Mouse (Mus musculus): ENCODE measurements around the gene Aox1. TPM values are rescaled to one million over a fixed set of nuclear protein-coding genes. Genes with fewer than 3 reads are reported as not detected.
"Not testable (repeated sequence)": the region's sequence is repeated elsewhere in the genome, so short reads cannot be mapped to it uniquely, and the experiment has no call there.

Gene Aox1
- polyA plus RNA-seq, 1 experiment from 2014 or later: 0.10 TPM

DNA sequence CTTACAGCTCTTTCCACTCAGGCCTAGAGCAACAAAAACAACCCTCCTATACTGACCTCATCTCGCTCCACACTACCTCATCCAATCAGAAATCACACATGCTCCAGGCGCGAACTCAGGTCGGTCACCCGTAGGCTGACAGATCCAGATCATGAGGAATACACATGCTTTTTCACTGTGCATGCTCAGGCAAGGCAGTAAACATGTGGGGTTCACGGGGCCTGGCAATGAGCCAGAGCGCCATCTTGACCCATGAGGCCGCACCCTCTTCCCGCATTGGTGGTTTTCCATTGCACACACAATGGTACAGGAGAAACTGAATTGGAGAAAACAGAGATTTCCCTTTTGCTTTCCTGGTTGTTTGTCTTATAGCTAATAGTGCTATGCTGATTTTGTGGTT is 7.6 kb downstream of the Aox1 start:
- H3K4me1 ChIP-seq; ATAC-seq (ENCODE audit: insufficient number of reproducible peaks, insufficient read depth, low FRiP score, low TSS enrichment, low read depth); H3K9ac ChIP-seq; H3K27me3 ChIP-seq; H3K4me2 ChIP-seq; H3K36me3 ChIP-seq; H3K4me3 ChIP-seq; H3K9me3 ChIP-seq; H3K27ac ChIP-seq: not testable (repeated sequence)
- 94% methylated on average over 9 of the region's 9 CpGs for WGBS

DNA sequence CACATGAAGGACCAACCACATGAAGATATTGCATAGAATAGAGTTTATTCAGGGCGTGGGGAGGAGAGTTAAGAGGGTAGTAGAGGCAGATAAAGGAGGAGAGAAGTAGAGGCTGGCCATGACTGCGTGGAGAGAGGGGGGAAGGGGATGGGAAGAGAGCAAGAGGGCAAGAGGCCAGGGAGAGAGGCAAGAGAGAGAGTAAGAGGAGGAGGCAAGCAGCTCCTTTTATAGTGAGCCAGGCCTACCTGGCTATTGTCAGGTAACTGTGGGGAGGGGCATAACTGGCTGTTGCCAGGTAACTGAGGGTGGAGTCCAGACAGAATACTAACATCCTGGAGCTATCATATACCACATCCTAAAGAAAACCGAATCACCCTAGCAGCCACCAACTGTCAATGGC is 15.3 kb downstream of the Aox1 start:
- H3K36me3 ChIP-seq: no peaks in the 10 kb centered on the region
- H3K4me3 ChIP-seq: no peak overlapping the region
- no peak overlapping the region for H3K4me2 ChIP-seq
- no peaks in the 10 kb centered on the region for H3K4me1 ChIP-seq
- no peak for ATAC-seq (ENCODE audit: insufficient number of reproducible peaks, insufficient read depth, low FRiP score, low TSS enrichment, low read depth)
- H3K9me3 ChIP-seq: no peaks in the 10 kb centered on the region
- H3K27ac ChIP-seq: no peak overlapping the region
- 70% methylated on average over 3 of the region's 3 CpGs for WGBS
- H3K9ac ChIP-seq: no peak overlapping the region
- no peaks in the 10 kb centered on the region for H3K27me3 ChIP-seq

DNA sequence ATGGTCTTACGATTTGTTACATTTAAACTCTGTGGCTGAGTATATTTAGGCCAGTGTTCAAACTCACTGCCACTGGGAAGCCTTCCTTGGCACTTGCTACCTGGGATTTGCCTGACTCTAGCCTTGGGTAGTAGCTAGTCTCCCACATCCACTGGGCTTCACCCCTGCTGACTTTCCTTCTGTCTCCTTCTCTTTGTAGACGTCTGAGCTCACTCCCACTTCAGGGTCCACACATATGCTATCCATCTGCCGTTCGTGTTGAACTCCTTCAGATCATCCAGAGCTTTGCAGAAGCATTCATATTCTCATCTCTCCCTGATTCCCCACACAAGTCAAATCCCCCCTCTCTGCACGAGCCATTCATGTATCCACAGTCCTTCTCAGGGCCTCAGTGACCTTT is 15.8 kb downstream of the Aox1 start:
- no peak for ATAC-seq (ENCODE audit: insufficient number of reproducible peaks, insufficient read depth, low FRiP score, low TSS enrichment, low read depth)

DNA sequence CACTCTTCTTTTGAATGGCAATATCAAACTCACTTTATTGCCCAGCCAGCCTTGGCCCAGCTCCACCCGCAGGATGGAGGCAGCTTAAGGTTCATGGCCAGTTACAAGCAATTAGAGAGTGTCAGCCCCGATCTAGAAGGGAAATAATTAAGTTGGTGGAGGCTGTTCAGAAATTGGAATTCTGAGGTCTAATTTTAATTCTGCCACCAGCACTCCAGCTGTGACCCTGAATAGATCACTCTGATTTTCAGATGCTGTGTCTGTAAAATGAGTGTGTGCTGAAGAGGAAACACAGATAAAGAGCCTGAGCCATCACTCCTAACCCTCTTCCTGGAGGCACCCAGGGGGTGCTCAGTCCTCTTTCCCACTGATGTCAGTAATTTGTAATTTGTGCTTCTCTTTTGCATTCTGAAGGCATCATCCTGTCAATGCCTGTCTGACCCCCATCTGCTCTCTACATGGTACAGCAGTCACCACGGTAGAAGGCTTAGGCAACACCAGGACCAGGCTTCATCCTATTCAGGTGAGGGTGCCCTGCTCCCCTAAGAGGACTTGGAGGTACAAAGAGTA is 17.1 kb downstream of the Aox1 start:
- Histone ChIP-seq H3K36me3 (no peaks in the 10 kb centered on the region), H3K9me3 (no peaks in the 10 kb centered on the region), H3K9ac (no peak overlapping the region), H3K27me3 (no peaks in the 10 kb centered on the region), H3K4me2 (no peak overlapping the region), H3K4me1 (no peaks in the 10 kb centered on the region), H3K27ac (no peak overlapping the region), H3K4me3 (no peak overlapping the region)
- WGBS: 62% methylated on average over 3 of the region's 3 CpGs
- ATAC-seq (ENCODE audit: insufficient number of reproducible peaks, insufficient read depth, low FRiP score, low TSS enrichment, low read depth): no peak

More for the DNA sequence above, 15.8 kb downstream of the Aox1 start:
- Histone ChIP-seq H3K4me1 (no peaks in the 10 kb centered on the region), H3K9me3 (no peaks in the 10 kb centered on the region), H3K4me2 (no peak overlapping the region), H3K27ac (no peak overlapping the region), H3K27me3 (no peaks in the 10 kb centered on the region), H3K9ac (no peak overlapping the region), H3K36me3 (no peaks in the 10 kb centered on the region), H3K4me3 (no peak overlapping the region)
- 55% methylated on average over 5 of the region's 5 CpGs for WGBS

DNA sequence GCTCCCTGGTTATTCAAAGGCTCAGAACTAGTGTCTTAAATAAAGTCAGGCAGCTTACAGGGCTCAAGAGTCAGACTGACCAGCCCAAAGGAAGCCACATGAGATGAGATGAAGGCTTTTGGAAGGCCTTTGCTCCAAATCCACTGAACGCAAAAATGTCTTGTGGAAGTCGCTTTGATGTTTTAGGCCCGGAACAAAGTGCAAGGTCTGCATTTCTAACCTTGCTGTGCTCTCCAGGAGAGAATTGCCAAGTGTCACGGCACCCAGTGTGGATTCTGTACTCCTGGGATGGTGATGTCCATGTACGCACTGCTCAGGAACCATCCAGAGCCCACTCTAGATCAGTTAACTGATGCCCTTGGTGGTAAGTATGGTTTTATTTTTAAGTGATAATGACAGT is 19.4 kb downstream of the Aox1 start:
- Histone ChIP-seq H3K27me3 (no peaks in the 10 kb centered on the region), H3K4me1 (no peaks in the 10 kb centered on the region), H3K27ac (no peak overlapping the region), H3K9me3 (no peaks in the 10 kb centered on the region), H3K4me2 (no peak overlapping the region), H3K9ac (no peak overlapping the region), H3K4me3 (no peak overlapping the region), H3K36me3 (no peaks in the 10 kb centered on the region)
- no peak for ATAC-seq (ENCODE audit: insufficient number of reproducible peaks, insufficient read depth, low FRiP score, low TSS enrichment, low read depth)
- 86% methylated on average over 5 of the region's 5 CpGs for WGBS

DNA sequence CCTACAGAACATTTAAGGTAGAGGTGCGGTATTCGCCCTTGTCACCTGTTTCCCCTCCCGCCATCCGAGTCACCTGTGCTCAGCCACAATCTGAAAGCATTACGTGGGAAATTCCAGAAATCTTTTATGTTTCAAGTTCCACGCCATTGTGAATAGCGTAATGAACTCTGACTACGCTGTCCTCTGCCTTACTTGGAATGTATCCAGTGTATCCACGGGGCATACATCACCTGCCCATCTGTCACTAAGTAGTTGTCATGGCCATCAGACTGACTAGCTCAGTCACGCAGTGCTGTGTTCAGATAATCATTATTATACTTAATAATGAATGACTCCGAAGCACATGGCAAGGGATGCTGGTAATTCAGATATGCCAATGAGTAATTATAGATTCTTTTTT is 25.9 kb downstream of the Aox1 start:
- 79% methylated on average over 11 of the region's 11 CpGs for WGBS
- Histone ChIP-seq H3K27ac (no peak overlapping the region), H3K36me3 (no peaks in the 10 kb centered on the region), H3K4me3 (no peak overlapping the region), H3K27me3 (no peaks in the 10 kb centered on the region), H3K9me3 (no peaks in the 10 kb centered on the region), H3K4me2 (no peak overlapping the region), H3K4me1 (peaks cover 10% of the 10 kb centered on the region), H3K9ac (no peak overlapping the region)
- ATAC-seq (ENCODE audit: insufficient number of reproducible peaks, insufficient read depth, low FRiP score, low TSS enrichment, low read depth): no peak

DNA sequence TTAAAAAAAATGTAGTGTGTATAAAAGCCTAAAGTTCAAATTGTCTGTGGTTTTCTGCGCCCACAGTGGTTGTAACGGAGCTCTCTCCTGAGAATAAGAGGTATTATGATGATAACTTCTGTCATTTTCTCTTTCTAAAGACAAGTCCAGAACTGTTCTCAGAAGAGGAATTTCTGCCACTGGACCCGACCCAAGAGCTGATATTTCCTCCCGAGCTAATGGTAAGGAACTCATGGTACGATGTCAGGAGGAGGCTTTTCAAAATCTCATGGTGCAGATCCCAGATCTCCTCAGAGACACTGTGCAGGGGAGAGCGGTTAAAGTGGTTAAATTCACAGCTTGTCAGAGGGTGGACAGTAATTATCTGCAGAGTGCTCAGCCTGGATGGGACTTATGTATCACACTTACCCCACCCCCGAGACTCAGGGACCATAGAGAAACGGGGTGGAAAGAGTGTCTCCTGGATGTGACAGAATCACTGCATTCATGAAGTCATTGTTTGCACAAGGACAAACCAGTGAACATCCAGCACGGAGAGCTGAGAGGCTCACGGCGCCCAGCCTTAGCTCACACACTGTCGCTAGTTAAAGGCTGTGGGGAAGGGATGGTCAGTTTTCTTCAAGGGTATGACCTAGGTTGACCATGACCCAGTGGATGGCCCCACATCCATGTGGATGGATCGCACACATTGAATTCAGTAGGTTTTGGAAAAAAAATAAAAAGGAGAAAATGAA is 26.5 kb downstream of the Aox1 start:
- H3K27ac ChIP-seq: no peak overlapping the region
- no peaks in the 10 kb centered on the region for H3K9me3 ChIP-seq
- no peak overlapping the region for H3K4me2 ChIP-seq
- 73% methylated on average over 13 of the region's 13 CpGs for WGBS
- H3K4me1 ChIP-seq: peaks cover 10% of the 10 kb centered on the region
- H3K27me3 ChIP-seq: no peaks in the 10 kb centered on the region
- H3K4me3 ChIP-seq: no peak overlapping the region
- H3K36me3 ChIP-seq: no peaks in the 10 kb centered on the region
- no peak overlapping the region for H3K9ac ChIP-seq
- no peak for ATAC-seq (ENCODE audit: insufficient number of reproducible peaks, insufficient read depth, low FRiP score, low TSS enrichment, low read depth)

DNA sequence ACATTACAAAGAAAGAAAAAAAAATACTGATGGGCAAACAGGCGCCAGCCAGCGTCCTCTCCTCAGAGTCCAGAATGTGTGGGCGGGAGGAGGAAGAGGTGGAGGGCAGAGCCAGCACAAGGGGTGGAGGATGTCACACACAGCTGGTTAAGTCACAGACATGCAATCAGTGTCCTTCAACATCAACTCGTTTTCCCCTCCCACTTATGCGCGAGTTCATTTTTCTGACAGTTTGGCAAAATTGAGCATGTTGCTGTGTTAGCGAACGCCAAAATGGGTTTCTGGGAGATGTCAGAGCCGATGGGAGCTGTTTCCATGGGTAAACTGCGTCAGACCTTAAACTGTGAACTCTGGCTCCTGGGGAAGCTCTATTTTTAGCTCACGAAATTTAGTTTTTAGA is 27.2 kb downstream of the Aox1 start:
- H3K9me3 ChIP-seq: no peaks in the 10 kb centered on the region
- 68% methylated on average over 11 of the region's 11 CpGs for WGBS
- H3K27ac ChIP-seq: no peak overlapping the region
- H3K4me1 ChIP-seq: peaks cover 10% of the 10 kb centered on the region
- H3K9ac ChIP-seq: no peak overlapping the region
- no peaks in the 10 kb centered on the region for H3K36me3 ChIP-seq
- H3K4me2 ChIP-seq: no peak overlapping the region
- H3K27me3 ChIP-seq: no peaks in the 10 kb centered on the region
- no peak overlapping the region for H3K4me3 ChIP-seq
- ATAC-seq (ENCODE audit: insufficient number of reproducible peaks, insufficient read depth, low FRiP score, low TSS enrichment, low read depth): no peak

DNA sequence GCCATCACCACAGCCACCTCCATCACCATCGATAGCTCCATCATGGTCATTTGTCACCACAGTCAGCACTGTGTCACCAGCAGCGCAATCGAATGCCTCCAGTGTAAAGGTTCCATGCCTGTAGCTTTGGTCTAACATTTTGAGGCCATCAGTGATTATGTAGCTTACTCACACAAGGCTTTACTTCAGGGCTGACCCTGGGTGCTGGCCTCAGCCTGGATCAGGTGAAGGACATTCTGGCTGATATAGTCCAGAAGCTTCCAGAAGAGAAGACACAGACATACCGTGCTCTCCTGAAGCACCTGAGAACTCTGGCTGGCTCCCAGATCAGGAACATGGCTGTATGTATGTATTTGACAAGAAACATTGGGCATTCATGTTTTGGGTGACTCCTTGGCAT is 29.1 kb downstream of the Aox1 start:
- Histone ChIP-seq H3K4me1 (peaks cover 10% of the 10 kb centered on the region), H3K4me3 (no peak overlapping the region), H3K4me2 (no peak overlapping the region), H3K9me3 (no peaks in the 10 kb centered on the region), H3K27me3 (no peaks in the 10 kb centered on the region), H3K36me3 (no peaks in the 10 kb centered on the region), H3K9ac (no peak overlapping the region), H3K27ac (no peak overlapping the region)
- ATAC-seq (ENCODE audit: insufficient number of reproducible peaks, insufficient read depth, low FRiP score, low TSS enrichment, low read depth): no peak
- WGBS: 92% methylated on average over 4 of the region's 4 CpGs

DNA sequence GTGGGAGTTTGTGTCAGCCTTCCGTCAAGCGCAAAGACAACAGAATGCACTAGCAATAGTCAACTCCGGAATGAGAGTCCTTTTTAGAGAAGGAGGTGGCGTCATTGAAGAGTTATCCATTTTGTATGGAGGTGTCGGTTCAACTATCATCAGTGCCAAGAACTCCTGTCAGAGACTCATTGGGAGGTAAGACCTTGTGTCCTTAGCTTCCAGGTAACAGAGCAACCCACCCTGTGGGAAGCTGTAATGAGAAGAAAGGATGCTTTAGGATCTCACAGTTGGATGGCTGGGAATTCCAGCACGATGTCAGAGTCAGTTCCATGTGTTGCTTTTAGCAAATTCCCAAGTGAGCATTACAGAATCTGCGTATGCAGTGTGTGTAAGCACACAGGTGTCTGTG is 32.4 kb downstream of the Aox1 start:
- WGBS: 88% methylated on average over 7 of the region's 7 CpGs
- ATAC-seq (ENCODE audit: insufficient number of reproducible peaks, insufficient read depth, low FRiP score, low TSS enrichment, low read depth): no peak
- H3K4me1 ChIP-seq: peaks cover under 1% of the 10 kb centered on the region; the same call in 1 of the 2 replicates

DNA sequence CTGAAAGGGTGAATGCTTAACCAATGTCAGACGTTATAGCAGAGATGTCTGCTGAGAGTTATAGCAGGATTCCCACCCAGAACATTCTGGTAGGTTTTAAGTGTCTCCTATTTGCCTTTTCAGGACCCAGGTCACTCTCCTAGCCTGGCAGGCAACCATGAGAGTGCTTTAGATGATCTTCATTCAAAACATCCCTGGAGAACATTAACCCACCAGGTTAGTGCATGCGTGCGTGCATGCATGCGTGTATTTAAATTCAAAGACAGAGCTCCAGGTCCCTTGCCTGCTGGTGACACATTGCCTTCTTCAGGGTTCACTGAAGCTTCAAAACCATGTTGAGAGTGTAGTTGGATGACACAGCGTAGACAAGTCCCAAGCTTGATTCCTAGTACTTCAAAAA is 35.4 kb downstream of the Aox1 start:
- Histone ChIP-seq H3K4me2 (no peak overlapping the region), H3K9me3 (no peaks in the 10 kb centered on the region), H3K9ac (no peak overlapping the region), H3K4me3 (no peak overlapping the region), H3K36me3 (no peaks in the 10 kb centered on the region), H3K4me1 (no peaks in the 10 kb centered on the region), H3K27me3 (no peaks in the 10 kb centered on the region), H3K27ac (no peak overlapping the region)
- ATAC-seq (ENCODE audit: insufficient number of reproducible peaks, insufficient read depth, low FRiP score, low TSS enrichment, low read depth): no peak
- WGBS: 85% methylated on average over 5 of the region's 5 CpGs

More for the DNA sequence above, 32.4 kb downstream of the Aox1 start:
- Histone ChIP-seq H3K4me2 (no peak overlapping the region), H3K4me3 (no peak overlapping the region), H3K36me3 (no peaks in the 10 kb centered on the region), H3K9me3 (no peaks in the 10 kb centered on the region), H3K27ac (no peak overlapping the region), H3K27me3 (no peaks in the 10 kb centered on the region), H3K9ac (no peak overlapping the region)

DNA sequence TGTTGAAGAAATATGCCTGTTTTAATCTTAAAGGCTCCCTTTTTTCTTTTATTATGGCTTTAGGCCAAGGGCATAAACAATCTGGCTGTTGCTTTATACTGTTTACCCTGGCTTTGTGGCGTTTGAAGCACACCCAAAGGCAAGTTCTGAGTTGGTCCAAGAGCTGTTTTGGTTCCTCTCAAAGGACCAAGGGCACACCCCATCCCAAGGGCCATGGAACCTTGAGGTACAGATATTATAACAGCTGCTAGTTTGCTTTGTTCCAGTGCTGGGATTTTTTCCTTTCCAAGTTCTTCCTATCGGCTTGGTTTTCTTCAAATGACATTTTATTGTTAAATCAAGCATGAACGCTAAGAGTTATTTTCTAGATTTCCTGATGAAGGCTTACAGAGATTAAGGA is 35.9 kb downstream of the Aox1 start:
- 68% methylated on average over 3 of the region's 3 CpGs for WGBS
- H3K4me3 ChIP-seq: no peak overlapping the region
- ATAC-seq (ENCODE audit: insufficient number of reproducible peaks, insufficient read depth, low FRiP score, low TSS enrichment, low read depth): no peak
- H3K4me2 ChIP-seq: no peak overlapping the region
- H3K36me3 ChIP-seq: no peaks in the 10 kb centered on the region
- H3K27me3 ChIP-seq: no peaks in the 10 kb centered on the region
- no peaks in the 10 kb centered on the region for H3K4me1 ChIP-seq
- H3K9me3 ChIP-seq: no peaks in the 10 kb centered on the region
- no peak overlapping the region for H3K27ac ChIP-seq
- H3K9ac ChIP-seq: no peak overlapping the region

All from embryonic facial prominence, embryonic 13.5 days (tissue).